In genomic region chr6:127790023-127790422, GRCm38 (mm10) we compare ENCODE assay signal across 19 mouse cellular contexts. TPM values are rescaled to one million over a fixed set of nuclear protein-coding genes. Genes with fewer than 3 reads are reported as not detected.
DNase-seq lines count a peak whose midpoint lies in the region; ATAC-seq lines count a peak whose summit lies in the region.
"Had no signal": no experiment of that assay in that cellular context is flagged by ENCODE, and none has a peak within 500 bp of the region (broad histone marks: within the 10 kb centered on the region; RNA-seq: fewer than 3 reads in every experiment).

No protein-coding gene starts in this region.

- no peak overlapping the region for H3K27ac ChIP-seq in heart, embryonic 12.5 days (ENCODE audit: poor library complexity, severe bottlenecking)
- H3K27ac ChIP-seq: kidney, embryonic 15.5 days; left cerebral cortex, adult 2 months; neural tube, embryonic 13.5 days had no signal

- H3K9me3 ChIP-seq in heart, embryonic 12.5 days (replicated peaks), result no peaks in the 10 kb centered on the region
- H3K9me3 ChIP-seq: kidney, embryonic 15.5 days; neural tube, embryonic 13.5 days had no signal

- no peak overlapping the region for H3K9ac ChIP-seq in heart, embryonic 12.5 days
- H3K9ac ChIP-seq: kidney, embryonic 15.5 days; neural tube, embryonic 13.5 days had no signal

- no peak for DNase-seq in heart, postnatal 36 days
- peak; percentile 83 for DNase-seq in NIH3T3 (ENCODE audit: low read depth)
- peak; percentile 51 for DNase-seq in induced T-regulatory cell, adult 2 months (ENCODE audit: low read depth)
- DNase-seq in lung, postnatal 4 days, result peak; percentile 35 to 62
- DNase-seq in embryo, embryonic 10 days (ENCODE audit: low spot score), result no peak
- no peak for DNase-seq in thymus, postnatal 25 days
- no peak for DNase-seq in layer of hippocampus, adult 11-12 months (ENCODE audit: low spot score)
- DNase-seq: adrenal gland, adult 2 months; B cell, adult 2 months; midbrain, embryonic 14.5 days; retina, postnatal 1 day; thymus, adult 2 months had no signal

- 41% methylated on average over 13 of the region's 13 CpGs for WGBS in heart, embryonic 12.5 days

- H3K27me3 ChIP-seq in heart, embryonic 12.5 days (replicated peaks), result peaks cover 22% of the 10 kb centered on the region
- H3K27me3 ChIP-seq: neural tube, embryonic 13.5 days had no signal

- H3K4me3 ChIP-seq in heart, embryonic 12.5 days, result no peak overlapping the region
- H3K4me3 ChIP-seq: kidney, embryonic 15.5 days; left cerebral cortex, adult 2 months; neural tube, embryonic 13.5 days had no signal

- peak overlapping the region; percentile 21; the same call in 1 of the 2 replicates for H3K4me2 ChIP-seq in heart, embryonic 12.5 days
- H3K4me2 ChIP-seq: kidney, embryonic 15.5 days; neural tube, embryonic 13.5 days had no signal

- no peaks in the 10 kb centered on the region for H3K36me3 ChIP-seq in heart, embryonic 12.5 days
- H3K36me3 ChIP-seq: kidney, embryonic 15.5 days; neural tube, embryonic 13.5 days had no signal

- intact Hi-C loops in heart, postnatal 36 days (cut with DNase I), result no loop called here

- H3K4me1 ChIP-seq in heart, embryonic 12.5 days (replicated peaks), result peaks cover 17% of the 10 kb centered on the region
- H3K4me1 ChIP-seq: neural tube, embryonic 13.5 days had no signal

- ATAC-seq in heart, embryonic 12.5 days (ENCODE audit: insufficient number of reproducible peaks, low FRiP score), result no peak

RNA-seq across cellular contexts. Expression of gene Prmt8, which starts 20.8 kb away (rescaled TPM):
- 0.79 and 0.96 TPM in 2 replicates for polyA plus RNA-seq in heart, embryonic 12.5 days (2016; fragmentation: Nextera tagmentation; extraction: Ambion mirVana)
- not detected for total RNA-seq in heart, postnatal 36 days (2021)
- total RNA-seq: adrenal gland, adult 2 months had no signal
- polyA plus RNA-seq: adrenal gland, adult 2 months; heart, postnatal 0 days; liver, embryonic 16.5 days; spleen, adult 2 months; thymus, adult 2 months had no signal

Comparison
In these comparisons a context has a peak if more than half of its experiments do, and no peak if none do; other contexts are left out.
1. DNase-seq: peak in NIH3T3 (single experiment), induced T-regulatory cell, adult 2 months (single experiment) and lung, postnatal 4 days (2 of 2); none in heart, postnatal 36 days (0 of 2), embryo, embryonic 10 days (single experiment), thymus, postnatal 25 days (single experiment) and layer of hippocampus, adult 11-12 months (single experiment).